In genomic region chr2:151037876-151038552, GRCm38 (mm10) we compare ENCODE assay signal across 7 mouse cellular contexts. TPM values are rescaled to one million over a fixed set of nuclear protein-coding genes. Genes with fewer than 3 reads are reported as not detected.
DNase-seq lines count a peak whose midpoint lies in the region; ATAC-seq and TF ChIP-seq lines count a peak whose summit lies in the region.

No protein-coding gene starts in this region.

- WGBS in thymus, adult 2 months: 35% methylated on average over 18 of the region's 18 CpGs
- 51% methylated on average over 18 of the region's 18 CpGs for WGBS in forebrain, embryonic 15.5 days
- WGBS in liver, embryonic 13.5 days (ENCODE audit: insufficient replicate concordance): 20% methylated on average over 18 of the region's 18 CpGs
- 22% methylated on average over 18 of the region's 18 CpGs for WGBS in olfactory bulb, adult 2 months

- H3K9me3 ChIP-seq in forebrain, embryonic 15.5 days: no peaks in the 10 kb centered on the region
- no peaks in the 10 kb centered on the region for H3K9me3 ChIP-seq in liver, embryonic 13.5 days (replicated peaks)

- peak; percentile 2 for DNase-seq in thymus, adult 2 months
- DNase-seq in thymus, adult 18-20 months: no peak
- peak; percentile 76 for DNase-seq in liver, embryonic 13.5 days
- DNase-seq in layer of hippocampus, postnatal 14 days (ENCODE audit: low spot score in 2 of 2): no peak

- no peak overlapping the region for H3K27ac ChIP-seq in thymus, adult 2 months (ENCODE audit: control insufficient read depth, insufficient read depth, low read length)
- no peak overlapping the region for H3K27ac ChIP-seq in brown adipose tissue, adult 24 weeks (replicated peaks; ENCODE audit: low read depth, low read length)
- no peak overlapping the region for H3K27ac ChIP-seq in forebrain, embryonic 15.5 days (replicated peaks)
- peak overlapping the region; percentile 96 for H3K27ac ChIP-seq in liver, embryonic 13.5 days
- H3K27ac ChIP-seq in olfactory bulb, adult 2 months (ENCODE audit: insufficient read depth, low read depth, low read length): no peak overlapping the region

- peak overlapping the region; percentile 39 for H3K4me3 ChIP-seq in thymus, adult 2 months (ENCODE audit: control insufficient read depth, insufficient read depth, low read length)
- H3K4me3 ChIP-seq in brown adipose tissue, adult 24 weeks (ENCODE audit: insufficient read depth, low read depth, low read length): peak overlapping the region; percentile 93
- H3K4me3 ChIP-seq in forebrain, embryonic 15.5 days: peak overlapping the region; percentile 92
- peak overlapping the region; percentile 98 for H3K4me3 ChIP-seq in liver, embryonic 13.5 days (replicated peaks)
- H3K4me3 ChIP-seq in olfactory bulb, adult 2 months (ENCODE audit: insufficient read depth, low read depth, low read length): peak overlapping the region; percentile 49

- peak overlapping the region; percentile 99 for H3K9ac ChIP-seq in forebrain, embryonic 15.5 days (replicated peaks)
- H3K9ac ChIP-seq in liver, embryonic 13.5 days: peak overlapping the region; percentile 100

- TF ChIP-seq POLR2A in thymus, adult 2 months (IDR thresholded peaks at IDR 0.05; ENCODE audit: control insufficient read depth, extremely low read depth, insufficient read depth, low read length, poor library complexity): no peak
- TF ChIP-seq POLR2A in olfactory bulb, adult 2 months (IDR thresholded peaks at IDR 0.05; ENCODE audit: insufficient read depth, low read depth, low read length): no peak

- no peaks in the 10 kb centered on the region for H3K27me3 ChIP-seq in thymus, adult 2 months (ENCODE audit: control insufficient read depth, insufficient read depth, low read length)
- H3K27me3 ChIP-seq in forebrain, embryonic 15.5 days: no peaks in the 10 kb centered on the region
- H3K27me3 ChIP-seq in liver, embryonic 13.5 days: no peaks in the 10 kb centered on the region

- TF ChIP-seq CTCF in thymus, adult 2 months (IDR thresholded peaks at IDR 0.05; ENCODE audit: borderline replicate concordance, control insufficient read depth, extremely low read depth, insufficient read depth, low read length, poor library complexity): no peak
- no peak for TF ChIP-seq CTCF in olfactory bulb, adult 2 months (IDR thresholded peaks at IDR 0.05; ENCODE audit: insufficient read depth, low read depth, low read length)

- no peaks in the 10 kb centered on the region for H3K36me3 ChIP-seq in thymus, adult 2 months (ENCODE audit: control insufficient read depth, insufficient read depth, low read length)
- H3K36me3 ChIP-seq in forebrain, embryonic 15.5 days: no peaks in the 10 kb centered on the region
- peaks cover 16% of the 10 kb centered on the region for H3K36me3 ChIP-seq in liver, embryonic 13.5 days

- ATAC-seq in forebrain, embryonic 15.5 days (replicated peaks): no peak
- ATAC-seq in liver, embryonic 13.5 days (ENCODE audit: low read depth): peak; percentile 84

- peak overlapping the region; percentile 80 for H3K4me2 ChIP-seq in forebrain, embryonic 15.5 days (replicated peaks)
- H3K4me2 ChIP-seq in liver, embryonic 13.5 days: peak overlapping the region; percentile 87

- H3K4me1 ChIP-seq in thymus, adult 2 months (replicated peaks; ENCODE audit: control insufficient read depth, insufficient read depth, low read length): peaks cover 12% of the 10 kb centered on the region
- H3K4me1 ChIP-seq in brown adipose tissue, adult 24 weeks (ENCODE audit: control insufficient read depth, insufficient read depth, insufficient read length, low read length): peaks cover 10% of the 10 kb centered on the region
- peaks cover 20% of the 10 kb centered on the region for H3K4me1 ChIP-seq in forebrain, embryonic 15.5 days
- H3K4me1 ChIP-seq in liver, embryonic 13.5 days (replicated peaks): peaks cover 63% of the 10 kb centered on the region
- H3K4me1 ChIP-seq in olfactory bulb, adult 2 months (ENCODE audit: control insufficient read depth, insufficient read depth, low read length): peaks cover 8% of the 10 kb centered on the region

RNA-seq across cellular contexts. Expression of gene Ninl, which starts 1.2 kb away (rescaled TPM):
- polyA plus RNA-seq in thymus, adult 2 months (2012; rRNA removed): 0.40 and 0.46 TPM in 2 replicates
- polyA plus RNA-seq in brown adipose tissue, adult 24 weeks (2012; ENCODE audit: insufficient read depth, insufficient read length, missing spikeins): 5.0 and 6.6 TPM in 2 replicates
- polyA plus RNA-seq in forebrain, embryonic 15.5 days (2015; fragmentation: Nextera tagmentation; extraction: Ambion mirVana): 11.4 and 13.8 TPM in 2 replicates
- polyA plus RNA-seq in liver, embryonic 13.5 days (2015; fragmentation: Nextera tagmentation; extraction: Ambion mirVana): 10.6 and 14.2 TPM in 2 replicates
- polyA plus RNA-seq in olfactory bulb, adult 2 months (2012; ENCODE audit: insufficient read depth, insufficient read length, low replicate concordance, missing spikeins): not detected in 2 replicates
- total RNA-seq in layer of hippocampus, postnatal 14 days (2021): 1 to 10 TPM; 6.1 to 7.8 TPM

RNA-seq across cellular contexts. Expression of gene Nanp, which starts 1.2 kb away (rescaled TPM):
- 3.0 and 4.3 TPM in 2 replicates for polyA plus RNA-seq in thymus, adult 2 months (2012; rRNA removed)
- 2.1 and 7.1 TPM in 2 replicates for polyA plus RNA-seq in brown adipose tissue, adult 24 weeks (2012; ENCODE audit: insufficient read depth, insufficient read length, missing spikeins)
- polyA plus RNA-seq in forebrain, embryonic 15.5 days (2015; fragmentation: Nextera tagmentation; extraction: Ambion mirVana): 32.4 and 35.3 TPM in 2 replicates
- polyA plus RNA-seq in liver, embryonic 13.5 days (2015; fragmentation: Nextera tagmentation; extraction: Ambion mirVana): 76.2 and 88.7 TPM in 2 replicates
- polyA plus RNA-seq in olfactory bulb, adult 2 months (2012; ENCODE audit: insufficient read depth, insufficient read length, low replicate concordance, missing spikeins): not detected in 2 replicates
- 10 to 100 TPM; 19.1 to 20.9 TPM for total RNA-seq in layer of hippocampus, postnatal 14 days (2021)

RNA-seq across cellular contexts. Expression of gene Gm14151, which starts 54.1 kb away (rescaled TPM):
- polyA plus RNA-seq in thymus, adult 2 months (2012; rRNA removed): not detected in 2 replicates
- polyA plus RNA-seq in brown adipose tissue, adult 24 weeks (2012; ENCODE audit: insufficient read depth, insufficient read length, missing spikeins): not detected in 2 replicates
- polyA plus RNA-seq in forebrain, embryonic 15.5 days (2015; fragmentation: Nextera tagmentation; extraction: Ambion mirVana): not detected in 2 replicates
- polyA plus RNA-seq in liver, embryonic 13.5 days (2015; fragmentation: Nextera tagmentation; extraction: Ambion mirVana): not detected in 2 replicates
- polyA plus RNA-seq in olfactory bulb, adult 2 months (2012; ENCODE audit: insufficient read depth, insufficient read length, low replicate concordance, missing spikeins): not detected in 2 replicates
- not detected for total RNA-seq in layer of hippocampus, postnatal 14 days (2021)

Comparison
In these comparisons a context has a peak if more than half of its experiments do, and no peak if none do; other contexts are left out.
1. DNase-seq: peak in thymus, adult 2 months (single experiment) and liver, embryonic 13.5 days (single experiment); none in thymus, adult 18-20 months (0 of 2) and layer of hippocampus, postnatal 14 days (0 of 2).
2. H3K4me3 ChIP-seq: peak in every context shown above with its lines; median percentile 98 in liver, embryonic 13.5 days; 93 in brown adipose tissue, adult 24 weeks; 92 in forebrain, embryonic 15.5 days; 49 in olfactory bulb, adult 2 months; 39 in thymus, adult 2 months.